Mouse (Mus musculus) limb, embryonic 14.5 days (tissue): ENCODE measurements at regions not wholly inside any gene's neighbourhood (a gene's known extent, or its start where the extent isn't known, plus 50 kb on each side); places are given as distances from the start of the nearest gene placed in this dataset.

ENCODE experiments used
- ATAC-seq: fragments of 200-750 bp; cut with Nextera tagmentation; 2 replicates; pipeline ENCODE4 v1.8.0; 2017; ENCODE audit warnings: low read depth, moderate number of reproducible peaks, moderate TSS enrichment; ENCODE audit not compliant: low FRiP score
- DNase-seq: peaks from one replicate; pipeline ENCODE4 v3.0.0-alpha.2; 2015; ENCODE audit warnings: low spot score
- H3K27ac ChIP-seq: fragments of 300-500 bp; sonication (generic); replicated peaks from 2 replicates; pipeline ENCODE4 v1.5.1; 2014; ENCODE audit warnings: low read depth, mild to moderate bottlenecking, low read length, moderate library complexity, mixed read lengths
- H3K27me3 ChIP-seq: fragments of 300-500 bp; sonication (generic); 2 replicates; pipeline ENCODE4 v1.6.1; 2014; ENCODE audit warnings: low read length, mixed read lengths; ENCODE audit not compliant: control insufficient read depth, insufficient read depth
- H3K36me3 ChIP-seq: fragments of 300-500 bp; sonication (generic); 2 replicates; pipeline ENCODE4 v1.6.1; 2014; ENCODE audit warnings: mild to moderate bottlenecking, low read length, moderate library complexity, mixed read lengths; ENCODE audit not compliant: control insufficient read depth, insufficient read depth
- H3K4me1 ChIP-seq: fragments of 300-500 bp; sonication (generic); 2 replicates; pipeline ENCODE4 v1.6.1; 2014; ENCODE audit warnings: antibody characterized with exemption, low read length, mixed read lengths; ENCODE audit not compliant: control insufficient read depth, insufficient read depth
- H3K4me2 ChIP-seq: fragments of 300-500 bp; sonication (generic); replicated peaks from 2 replicates; pipeline ENCODE4 v1.6.1; 2014; ENCODE audit warnings: low read depth, mild to moderate bottlenecking, low read length, moderate library complexity; ENCODE audit not compliant: severe bottlenecking
- H3K4me3 ChIP-seq: fragments of 300-500 bp; sonication (generic); replicated peaks from 2 replicates; pipeline ENCODE4 v1.5.1; 2014; ENCODE audit warnings: low read length
- H3K9ac ChIP-seq: fragments of 300-500 bp; sonication (generic); 2 replicates; pipeline ENCODE4 v1.6.1; 2014; ENCODE audit warnings: mild to moderate bottlenecking, low read depth, low read length, moderate library complexity; ENCODE audit not compliant: severe bottlenecking
- H3K9me3 ChIP-seq: fragments of 300-500 bp; sonication (generic); 2 replicates; pipeline ENCODE4 v1.6.1; 2016; ENCODE audit warnings: low read length; ENCODE audit not compliant: control insufficient read depth
- POLR2A ChIP-seq: fragments of 200-500 bp; IDR thresholded peaks from 2 replicates; pipeline ENCODE4 v1.8.0; 2012; ENCODE audit warnings: inconsistent platforms, mild to moderate bottlenecking, moderate library complexity, borderline replicate concordance; ENCODE audit not compliant: insufficient read depth, insufficient read length; ENCODE audit errors: extremely low read depth
- WGBS: fragments of 180-500 bp; shearing (Covaris S2); extraction: QIAGEN DNeasy Blood & Tissue Kit; methylation state at CpG from one replicate; pipeline ENCODE4 v1.1.7; 2014; 5-methylcytosine and 5-hydroxymethylcytosine counted together

DNA sequence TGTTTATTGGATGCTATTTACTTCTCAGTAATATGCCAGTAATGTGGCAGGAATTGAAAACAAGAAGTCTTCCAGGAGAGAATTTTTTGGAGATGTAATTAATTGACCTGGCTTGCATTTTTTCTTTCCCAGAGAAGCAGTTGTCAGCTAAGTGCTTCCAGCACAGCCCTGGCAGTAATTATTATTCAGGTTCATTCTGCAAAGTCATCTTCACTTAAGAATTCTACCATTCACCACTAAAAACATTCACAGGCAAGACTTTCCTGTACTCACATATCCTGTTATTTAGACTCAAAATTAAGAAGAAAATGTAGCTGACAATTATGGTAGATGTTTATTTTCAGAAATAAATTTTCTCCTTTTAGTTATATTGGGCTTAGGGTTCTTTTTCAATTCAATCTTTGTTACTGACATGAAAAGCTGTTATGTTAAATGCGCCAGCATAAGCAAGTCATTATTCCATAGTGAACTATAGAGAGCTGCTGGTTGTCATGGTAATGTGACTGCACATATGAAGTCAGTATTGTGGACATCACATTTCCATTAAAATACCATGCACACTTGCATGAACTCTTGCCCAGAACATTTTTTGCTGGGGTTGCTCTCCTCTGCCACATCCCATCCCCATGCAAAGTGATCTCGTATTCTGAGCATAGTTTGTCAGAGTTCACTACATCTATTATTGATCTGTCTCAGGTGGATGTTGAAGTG lies 59.3 kb upstream of the Nox4 start:
- no peak overlapping the region for H3K9ac ChIP-seq
- H3K4me3 ChIP-seq = no peak overlapping the region
- no peaks in the 10 kb centered on the region for H3K27me3 ChIP-seq
- DNase-seq = no peak
- no peaks in the 10 kb centered on the region for H3K36me3 ChIP-seq
- no peak for TF ChIP-seq POLR2A
- H3K4me2 ChIP-seq = no peak overlapping the region
- ATAC-seq = no peak
- H3K27ac ChIP-seq = no peak overlapping the region
- H3K9me3 ChIP-seq = no peaks in the 10 kb centered on the region
- H3K4me1 ChIP-seq = no peaks in the 10 kb centered on the region
- 75% methylated on average over 2 of the region's 2 CpGs for WGBS

GRCm38 (mm10) chr7:87195647-87196046 lies 50.2 kb upstream of the Nox4 start:
- Histone ChIP-seq H3K9me3 (no peaks in the 10 kb centered on the region), H3K27ac (no peak overlapping the region), H3K4me3 (no peak overlapping the region), H3K4me2 (no peak overlapping the region), H3K36me3 (no peaks in the 10 kb centered on the region), H3K9ac (no peak overlapping the region), H3K4me1 (no peaks in the 10 kb centered on the region), H3K27me3 (no peaks in the 10 kb centered on the region)
- no peak for TF ChIP-seq POLR2A
- no peak for ATAC-seq
- DNase-seq = no peak
- 38% methylated on average over 1 of the region's 1 CpGs for WGBS
